Mouse (Mus musculus): ENCODE results near the gene Poll. TPM values are rescaled to one million over a fixed set of nuclear protein-coding genes. Genes with fewer than 3 reads are reported as not detected.
A peak's percentile ranks its signal among the peaks of the same experiment; 100 is the strongest.

The Poll gene
- 13.0 and 15.1 TPM in 2 replicates for total RNA-seq (2014; fragmentation: Nextera tagmentation)
- 6.6 and 14.4 TPM in 2 replicates for total RNA-seq (2017)

GRCm38 (mm10) chr19:45560153-45560890 is at the start of gene Poll, which contains the start of gene Gm17018:
TSS of gene Poll (minus strand) at chr19:45560531.
TSS of gene Gm17018 (plus strand) at chr19:45560615.
- ATAC-seq (replicated peaks; ENCODE audit: poor library complexity, severe bottlenecking): peak; percentile 76

GRCm38 (mm10) chr19:45608648-45609339 is 48.5 kb upstream of the Poll start:
- ATAC-seq (replicated peaks; ENCODE audit: poor library complexity, severe bottlenecking): no peak

- ATAC-seq (replicated peaks; ENCODE audit: poor library complexity, severe bottlenecking): no peak
Observed at GRCm38 (mm10) chr19:45607479-45607878, 47.1 kb upstream of the Poll start.

- ATAC-seq (replicated peaks; ENCODE audit: poor library complexity, severe bottlenecking): no peak
Observed at GRCm38 (mm10) chr19:45606701-45607100, 46.4 kb upstream of the Poll start.

GRCm38 (mm10) chr19:45602606-45603005 is 42.3 kb upstream of the Poll start:
- no peak for ATAC-seq (replicated peaks; ENCODE audit: poor library complexity, severe bottlenecking)

GRCm38 (mm10) chr19:45597106-45597505 is 36.8 kb upstream of the Poll start:
- ATAC-seq (replicated peaks; ENCODE audit: poor library complexity, severe bottlenecking): no peak

- ATAC-seq (replicated peaks; ENCODE audit: poor library complexity, severe bottlenecking): no peak
Observed at GRCm38 (mm10) chr19:45596434-45596833, 36.1 kb upstream of the Poll start.

GRCm38 (mm10) chr19:45596019-45596418 is 35.7 kb upstream of the Poll start:
- no peak for ATAC-seq (replicated peaks; ENCODE audit: poor library complexity, severe bottlenecking)

- ATAC-seq (replicated peaks; ENCODE audit: poor library complexity, severe bottlenecking): no peak
Observed at GRCm38 (mm10) chr19:45595481-45595880, 35.1 kb upstream of the Poll start.

- no peak for ATAC-seq (replicated peaks; ENCODE audit: poor library complexity, severe bottlenecking)
Observed at GRCm38 (mm10) chr19:45594079-45594478, 33.7 kb upstream of the Poll start.

- ATAC-seq (replicated peaks; ENCODE audit: poor library complexity, severe bottlenecking): no peak
Observed at GRCm38 (mm10) chr19:45592916-45593315, 32.6 kb upstream of the Poll start.

GRCm38 (mm10) chr19:45591704-45592103 is 31.4 kb upstream of the Poll start:
- peak; percentile 91 for ATAC-seq (replicated peaks; ENCODE audit: poor library complexity, severe bottlenecking)

GRCm38 (mm10) chr19:45589761-45590160 is 29.4 kb upstream of the Poll start:
- ATAC-seq (replicated peaks; ENCODE audit: poor library complexity, severe bottlenecking): no peak

- ATAC-seq (replicated peaks; ENCODE audit: poor library complexity, severe bottlenecking): no peak
Observed at GRCm38 (mm10) chr19:45587509-45588292, 27.4 kb upstream of the Poll start.

- no peak for ATAC-seq (replicated peaks; ENCODE audit: poor library complexity, severe bottlenecking)
Observed at GRCm38 (mm10) chr19:45586850-45587249, 26.5 kb upstream of the Poll start.

GRCm38 (mm10) chr19:45584856-45585620 is 24.7 kb upstream of the Poll start:
- ATAC-seq (replicated peaks; ENCODE audit: poor library complexity, severe bottlenecking): peak; percentile 68

- no peak for ATAC-seq (replicated peaks; ENCODE audit: poor library complexity, severe bottlenecking)
Observed at GRCm38 (mm10) chr19:45583136-45583535, 22.8 kb upstream of the Poll start.

GRCm38 (mm10) chr19:45582161-45582560 is 21.8 kb upstream of the Poll start:
- ATAC-seq (replicated peaks; ENCODE audit: poor library complexity, severe bottlenecking): no peak

- ATAC-seq (replicated peaks; ENCODE audit: poor library complexity, severe bottlenecking): peak; percentile 82
Observed at GRCm38 (mm10) chr19:45581257-45581656, 20.9 kb upstream of the Poll start.

- no peak for ATAC-seq (replicated peaks; ENCODE audit: poor library complexity, severe bottlenecking)
Observed at GRCm38 (mm10) chr19:45580235-45580634, 19.9 kb upstream of the Poll start.
